Mouse (Mus musculus) kidney, postnatal 4 days (tissue): Measurements from ENCODE around the gene Spata31d1a.

Experiments used
- DNase-seq, 2 experiments: peaks; one replicate each; pipeline ENCODE4 v3.0.0; 2021; ENCODE audit warnings: mixed read lengths in 2 of 2

The Spata31d1a gene

GRCm38 (mm10) chr13:59663939-59664712 lies 46.0 kb downstream of the Spata31d1a start:
- DNase-seq: no peak

- no peak for DNase-seq
These were observed 48.2 kb downstream of the Spata31d1a start for GRCm38 (mm10) chr13:59661966-59662365.

DNA sequence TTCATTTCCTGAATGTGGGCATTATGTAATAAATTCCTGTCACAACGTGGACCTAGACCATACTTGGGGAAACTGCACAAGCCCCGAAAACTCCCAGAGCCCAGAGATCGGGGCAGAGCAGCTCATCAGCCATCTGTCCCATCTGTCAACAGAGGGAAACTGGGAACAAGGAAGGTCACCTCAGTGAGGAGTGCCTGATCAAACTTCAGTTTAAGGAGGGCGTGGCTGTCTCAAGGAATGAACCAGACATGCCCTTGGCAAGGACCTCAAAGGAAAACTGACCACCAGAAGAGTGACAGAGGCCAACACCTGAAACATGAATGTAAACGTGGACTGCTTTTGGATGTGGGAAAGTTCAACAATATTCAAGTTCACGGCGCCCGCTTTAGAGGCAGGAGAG lies 48.7 kb downstream of the Spata31d1a start:
- DNase-seq: no peak

DNA sequence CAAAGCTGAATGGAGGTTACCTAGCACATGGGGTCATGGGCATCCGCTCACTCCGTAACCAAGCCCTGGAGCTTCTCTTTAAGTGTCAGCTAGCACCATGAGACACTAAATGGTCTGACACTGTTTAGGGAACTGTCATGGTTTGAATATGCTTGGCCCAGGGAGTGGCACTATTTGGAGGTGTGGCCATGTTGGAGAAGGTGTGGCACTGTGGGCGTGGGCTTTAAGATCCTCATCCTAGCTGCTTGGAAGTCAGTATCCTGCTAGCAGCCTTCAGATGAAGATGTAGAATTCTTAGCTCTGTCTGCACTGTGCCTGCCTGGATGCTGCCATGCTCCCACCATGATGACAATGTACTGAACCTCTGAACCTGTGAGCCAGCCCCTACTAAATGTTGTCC lies 49.8 kb downstream of the Spata31d1a start:
- DNase-seq: no peak

- no peak for DNase-seq
These were observed 52.3 kb downstream of the Spata31d1a start for GRCm38 (mm10) chr13:59657781-59658180.

DNA sequence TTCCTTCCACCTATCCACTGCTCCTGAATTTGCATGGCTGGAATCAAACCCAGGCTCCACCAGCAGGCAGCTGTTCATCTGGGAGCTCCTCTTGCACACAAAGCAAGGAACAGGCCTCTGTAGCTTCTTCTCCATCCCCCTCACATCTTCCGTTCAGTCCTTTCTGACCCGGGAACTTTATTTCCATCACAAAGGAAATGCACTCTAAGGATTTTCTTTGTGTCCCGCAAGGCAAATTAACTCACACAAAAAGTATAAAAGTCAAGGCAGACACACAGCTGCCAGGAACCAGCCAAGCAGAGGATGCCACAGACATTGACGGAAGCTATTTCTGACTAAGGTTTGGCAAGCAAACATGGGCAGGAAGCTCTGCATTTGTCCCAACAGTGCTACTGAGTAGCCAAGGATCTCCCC lies 53.1 kb downstream of the Spata31d1a start:
- DNase-seq: no peak

DNA sequence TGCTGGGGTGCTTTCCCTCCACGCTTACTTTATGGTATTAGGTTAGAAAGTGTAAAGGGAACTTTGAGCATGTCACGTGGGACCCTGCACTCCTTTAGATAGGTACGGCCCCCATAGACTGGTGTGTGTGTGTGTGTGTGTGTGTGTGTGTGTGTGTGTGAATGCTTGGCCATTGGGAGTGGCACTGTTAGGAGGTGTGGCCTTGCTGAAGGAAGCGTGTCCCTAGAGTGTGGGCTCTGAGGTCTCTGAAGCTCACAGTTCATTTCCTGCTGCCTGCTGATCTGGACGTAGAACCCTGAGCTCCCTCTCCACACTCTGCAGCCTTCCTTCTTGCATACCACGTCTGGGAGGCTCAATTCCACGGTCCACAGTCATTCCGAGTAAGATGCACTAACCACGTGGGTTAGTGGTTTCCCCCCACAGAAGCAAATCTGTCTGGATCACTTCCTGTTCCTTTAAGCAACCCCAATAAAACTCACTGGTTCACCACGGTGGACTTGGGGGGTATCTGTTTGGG lies 53.8 kb downstream of the Spata31d1a start:
- DNase-seq: no peak

DNA sequence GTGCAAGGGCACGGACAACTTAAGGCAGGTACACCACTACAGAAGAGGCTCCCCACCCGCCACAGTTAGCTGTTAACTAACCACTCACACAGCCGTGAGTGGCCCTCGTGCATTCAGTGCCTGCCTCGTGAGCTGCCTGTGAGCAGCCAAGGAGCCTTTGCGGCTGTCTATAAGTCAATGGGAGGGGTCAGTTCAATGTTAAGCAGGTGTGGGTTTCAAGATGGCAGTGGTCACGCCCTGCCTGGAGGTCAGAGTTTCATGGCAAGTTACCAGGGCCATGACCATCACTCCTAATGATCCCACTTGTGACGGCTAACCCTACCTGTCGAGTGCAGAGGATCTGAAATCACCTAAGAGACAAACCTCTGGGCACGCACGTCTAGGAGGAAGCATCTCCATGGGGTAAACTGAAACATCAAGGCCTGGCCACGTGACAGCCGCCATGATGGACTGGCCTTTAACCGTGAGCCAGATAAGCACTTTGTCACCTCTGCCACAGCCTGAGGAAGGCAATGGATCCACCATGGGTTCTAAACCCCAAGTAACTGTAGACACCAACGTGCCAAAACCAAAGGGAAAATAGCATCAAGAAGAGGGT lies 54.3 kb downstream of the Spata31d1a start:
- no peak for DNase-seq

DNA sequence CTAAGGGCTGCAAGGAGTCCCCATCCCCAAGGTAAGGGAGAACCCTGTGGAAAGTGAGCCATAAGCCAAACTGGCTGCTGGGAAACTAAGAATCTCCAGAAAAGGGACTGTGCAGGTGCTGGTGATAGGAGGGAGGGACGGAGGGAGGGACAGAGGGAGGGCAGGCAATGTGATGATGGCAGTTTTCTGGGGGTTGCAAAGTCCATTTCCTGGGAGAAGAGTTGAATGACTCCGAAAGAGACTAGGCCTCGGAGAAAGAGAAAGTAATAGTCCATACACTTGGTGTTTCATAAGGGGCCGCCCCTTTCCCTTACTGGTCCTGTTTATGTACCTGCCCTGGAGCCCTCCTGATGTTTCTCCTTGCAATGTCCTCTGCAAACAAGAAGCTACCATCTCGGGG lies 55.7 kb downstream of the Spata31d1a start:
- no peak for DNase-seq

DNA sequence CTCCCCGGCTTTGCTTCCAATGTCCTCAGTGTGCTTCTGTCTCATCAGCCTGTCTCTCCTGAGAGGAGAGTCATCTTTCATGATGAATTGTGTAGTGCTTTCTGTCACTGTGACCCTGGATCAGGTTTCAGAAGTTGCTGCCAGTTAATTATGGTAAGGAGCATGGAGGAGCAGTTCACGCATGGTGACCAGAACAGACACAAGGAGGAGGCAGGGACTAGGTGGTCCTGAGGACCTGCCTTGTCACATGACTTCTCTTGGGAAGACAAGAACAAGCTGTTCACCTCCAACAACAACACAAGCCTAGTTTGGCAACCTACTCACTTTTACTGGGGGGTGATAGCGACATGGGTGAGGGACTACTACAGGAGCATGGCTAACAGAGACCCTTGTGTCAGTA lies 57.0 kb downstream of the Spata31d1a start:
- DNase-seq: no peak

GRCm38 (mm10) chr13:59652651-59653050 lies 57.5 kb downstream of the Spata31d1a start:
- DNase-seq: no peak
